Mouse (Mus musculus): Measurements from ENCODE around the gene Timm23.

GRCm38 (mm10) chr14:32201791-32202451 lies at the start of gene Timm23, which contains the start of gene Parg:
- TF ChIP-seq GATA1 (IDR thresholded peaks at IDR 0.05; ENCODE audit: borderline replicate concordance, low read length) (no peak), FLI1 (IDR thresholded peaks at IDR 0.05; ENCODE audit: low read length) (peak; percentile 40; the same call in 1 of the 2 replicates)
